Mouse (Mus musculus) cortical plate, adult 2 months (tissue): ENCODE results near the gene Fam217b.

Experiments
- CTCF ChIP-seq: fragments of 200-500 bp; IDR thresholded peaks from 2 replicates; pipeline ENCODE4 v1.5.1; 2011; ENCODE audit warnings: mild to moderate bottlenecking, control low read depth, low read length; ENCODE audit not compliant: insufficient read depth; ENCODE audit errors: extremely low read depth
- POLR2A ChIP-seq: fragments of 200-500 bp; IDR thresholded peaks from 2 replicates; pipeline ENCODE4 v1.6.1; 2011; ENCODE audit warnings: mild to moderate bottlenecking, low read length, control low read depth; ENCODE audit not compliant: insufficient read depth; ENCODE audit errors: extremely low read depth

DNA sequence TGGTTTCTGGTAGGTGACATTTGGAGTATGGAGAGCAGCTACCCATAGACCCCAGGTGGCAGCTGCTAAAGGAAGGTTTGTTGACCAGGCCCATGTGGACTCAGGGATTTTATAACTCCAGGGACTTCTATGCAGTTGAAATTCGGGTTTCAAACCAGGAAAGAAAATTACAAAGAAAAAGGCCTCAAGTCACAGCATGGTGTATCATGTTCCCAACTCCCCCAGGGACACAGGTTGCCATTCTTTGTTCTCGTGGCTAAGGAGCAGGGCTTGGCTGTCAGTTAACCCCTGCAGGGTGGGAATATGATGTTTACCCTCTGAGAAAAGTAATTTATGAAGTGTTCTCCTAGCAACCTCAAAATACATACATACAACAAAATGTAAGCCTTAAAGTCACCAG, 35.9 kb downstream of the Fam217b start:
- TF ChIP-seq CTCF (no peak), POLR2A (no peak)
